In genomic region chr19:25597717-25598232, GRCm38 (mm10) we compare ENCODE assay signal across 20 mouse cellular contexts. TPM values are rescaled to one million over a fixed set of nuclear protein-coding genes. Genes with fewer than 3 reads are reported as not detected.
"Had no signal": no experiment of that assay in that cellular context is flagged by ENCODE, and none has a peak within 500 bp of the region (broad histone marks: within the 10 kb centered on the region; RNA-seq: fewer than 3 reads in every experiment).

No protein-coding gene starts in this region.

- H3K36me3 ChIP-seq: limb, embryonic 15.5 days; liver, embryonic 12.5 days; midbrain, embryonic 12.5 days; neural tube, embryonic 15.5 days had no signal

- H3K4me2 ChIP-seq: limb, embryonic 15.5 days; liver, embryonic 12.5 days; lung, embryonic 14.5 days; midbrain, embryonic 12.5 days; neural tube, embryonic 15.5 days had no signal

- DNase-seq: kidney, adult 8-10 months; kidney, postnatal 25 days; layer of hippocampus, adult 9-11 months; layer of hippocampus, postnatal 36 days; lung, embryonic 14.5 days; lung, postnatal 14 days; right cerebral cortex, adult 18-20 months; right cerebral cortex, postnatal 25 days; thymus, adult 18-20 months; thymus, postnatal 14 days had no signal

- H3K27ac ChIP-seq: limb, embryonic 15.5 days; liver, embryonic 12.5 days; macrophage; midbrain, embryonic 12.5 days; neural tube, embryonic 15.5 days; stomach, postnatal 0 days had no signal

- H3K4me3 ChIP-seq: limb, embryonic 15.5 days; liver, embryonic 12.5 days; megakaryocyte, embryonic 14.5 days; midbrain, embryonic 12.5 days; neural tube, embryonic 15.5 days had no signal

- ATAC-seq: liver, embryonic 12.5 days had no signal

- H3K4me1 ChIP-seq: limb, embryonic 15.5 days; liver, embryonic 12.5 days; megakaryocyte, embryonic 14.5 days; neural tube, embryonic 15.5 days had no signal

- H3K9me3 ChIP-seq: limb, embryonic 15.5 days; liver, embryonic 12.5 days; megakaryocyte, embryonic 14.5 days; midbrain, embryonic 12.5 days; neural tube, embryonic 15.5 days had no signal

- H3K9ac ChIP-seq: limb, embryonic 15.5 days; liver, embryonic 12.5 days; lung, embryonic 14.5 days; midbrain, embryonic 12.5 days; neural tube, embryonic 15.5 days had no signal

RNA-seq across cellular contexts. Expression of gene Dmrt3, which starts 12.3 kb away (rescaled TPM):
- total RNA-seq: left cerebral cortex, adult 8-10 months had no signal
- polyA plus RNA-seq: kidney, embryonic 16.5 days; liver, embryonic 12.5 days; liver, embryonic 16.5 days; macrophage had no signal
